Mouse (Mus musculus) hindbrain, embryonic 11.5 days (tissue): ENCODE data around the gene Fam71b. TPM values are rescaled to one million over a fixed set of nuclear protein-coding genes. Genes with fewer than 3 reads are reported as not detected.
A peak's percentile ranks its signal among the peaks of the same experiment; 100 is the strongest.

Experiments used
- ATAC-seq: fragments of 200-750 bp; cut with Nextera tagmentation; 2 replicates; pipeline ENCODE4 v1.8.0; 2017; ENCODE audit warnings: mild to moderate bottlenecking, moderate TSS enrichment, moderate library complexity; ENCODE audit not compliant: low FRiP score
- DNase-seq: peaks from one replicate; pipeline ENCODE4 v3.0.0-alpha.2; 2015; ENCODE audit warnings: low spot score
- H3K27ac ChIP-seq: fragments of 300-500 bp; sonication (generic); 2 replicates; pipeline ENCODE4 v1.5.1; 2014; ENCODE audit warnings: mild to moderate bottlenecking, low read depth, low read length
- H3K27me3 ChIP-seq: fragments of 300-500 bp; sonication (generic); 2 replicates; pipeline ENCODE4 v1.6.1; 2014; ENCODE audit warnings: mild to moderate bottlenecking, low read length, moderate library complexity, mixed read lengths; ENCODE audit not compliant: control insufficient read depth, insufficient read depth
- H3K36me3 ChIP-seq: fragments of 300-500 bp; sonication (generic); 2 replicates; pipeline ENCODE4 v1.6.1; 2014; ENCODE audit warnings: mild to moderate bottlenecking, low read length, moderate library complexity, mixed read lengths; ENCODE audit not compliant: control insufficient read depth, insufficient read depth
- H3K4me1 ChIP-seq: fragments of 300-500 bp; sonication (generic); replicated peaks from 2 replicates; pipeline ENCODE4 v1.6.1; 2014; ENCODE audit warnings: low read length, mixed read lengths; ENCODE audit not compliant: control insufficient read depth, insufficient read depth
- H3K4me2 ChIP-seq: fragments of 300-500 bp; sonication (generic); replicated peaks from 2 replicates; pipeline ENCODE4 v1.6.1; 2014; ENCODE audit warnings: mild to moderate bottlenecking, low read depth, low read length
- H3K4me3 ChIP-seq: fragments of 300-500 bp; sonication (generic); 2 replicates; pipeline ENCODE4 v1.5.1; 2014; ENCODE audit warnings: low read depth, low read length
- H3K9ac ChIP-seq: fragments of 300-500 bp; sonication (generic); 2 replicates; pipeline ENCODE4 v1.6.1; 2014; ENCODE audit warnings: low read depth, low read length
- H3K9me3 ChIP-seq: fragments of 300-500 bp; sonication (generic); 2 replicates; pipeline ENCODE4 v1.6.1; 2016; ENCODE audit warnings: low read length; ENCODE audit not compliant: control insufficient read depth
- WGBS: fragments of 180-500 bp; shearing (Covaris S2); extraction: QIAGEN DNeasy Blood & Tissue Kit; methylation state at CpG from one replicate; pipeline ENCODE4 v1.1.7; 2014; 5-methylcytosine and 5-hydroxymethylcytosine counted together
- polyA plus RNA-seq: library from polyadenylated mRNA; unstranded; fragments of >200 nt; fragmentation: Nextera tagmentation; extraction: Ambion mirVana; gene quantifications from 2 replicates; pipeline ENCODE4 v1.2.1, GENCODE M21; 2014

The Fam71b gene
- polyA plus RNA-seq, 1 experiment from 2014 or later, result not detected

- no peaks in the 10 kb centered on the region for H3K4me1 ChIP-seq
- peak; percentile 91 for ATAC-seq
- peak; percentile 88 for DNase-seq
- no peak overlapping the region for H3K27ac ChIP-seq
- H3K27me3 ChIP-seq, result no peaks in the 10 kb centered on the region
- H3K4me2 ChIP-seq, result no peak overlapping the region
- no peak overlapping the region for H3K4me3 ChIP-seq
- 31% methylated on average over 3 of the region's 3 CpGs for WGBS
- H3K9ac ChIP-seq, result no peak overlapping the region
- H3K9me3 ChIP-seq, result no peaks in the 10 kb centered on the region
- no peaks in the 10 kb centered on the region for H3K36me3 ChIP-seq
Observed at GRCm38 (mm10) chr11:46431129-46431528, 34.8 kb downstream of the Fam71b start.

- no peaks in the 10 kb centered on the region; the same call in 1 of the 2 replicates for H3K4me1 ChIP-seq
- H3K27me3 ChIP-seq, result no peaks in the 10 kb centered on the region
- DNase-seq (no peak), ATAC-seq (no peak)
- no peaks in the 10 kb centered on the region for H3K36me3 ChIP-seq
- H3K27ac ChIP-seq, result no peak overlapping the region
- H3K9ac ChIP-seq, result no peak overlapping the region
- no peak overlapping the region for H3K4me2 ChIP-seq
- H3K9me3 ChIP-seq, result no peaks in the 10 kb centered on the region
- H3K4me3 ChIP-seq, result no peak overlapping the region
Observed at GRCm38 (mm10) chr11:46435363-46435762, 39.0 kb downstream of the Fam71b start.

- WGBS, result 1% methylated on average over 58 of the region's 59 CpGs
- no peaks in the 10 kb centered on the region for H3K9me3 ChIP-seq
Observed at GRCm38 (mm10) chr11:46436760-46437458, 40.5 kb downstream of the Fam71b start, which contains the start of gene Med7. Med7 (plus strand) TSS chr11:46436925.

GRCm38 (mm10) chr11:46437459-46438000, 41.2 kb downstream of the Fam71b start:
- no peaks in the 10 kb centered on the region; the same call in 1 of the 2 replicates for H3K4me1 ChIP-seq

More at GRCm38 (mm10) chr11:46436760-46437458, 40.5 kb downstream of the Fam71b start, which contains the start of gene Med7:
- Histone ChIP-seq H3K27ac (peak within 1 kb of the TSS; percentile 87), H3K9ac (peak within 1 kb of the TSS; percentile 92), H3K27me3 (no peaks in the 10 kb centered on the region), H3K4me3 (peak within 1 kb of the TSS; percentile 94), H3K4me2 (peak within 1 kb of the TSS; percentile 64), H3K4me1 (no peaks in the 10 kb centered on the region; the same call in 1 of the 2 replicates), H3K36me3 (no peaks in the 10 kb centered on the region)
- peak; percentile 94 for DNase-seq
- peak; percentile 99 for ATAC-seq

GRCm38 (mm10) chr11:46439005-46439543, 42.7 kb downstream of the Fam71b start:
- H3K27me3 ChIP-seq, result no peaks in the 10 kb centered on the region
- H3K4me2 ChIP-seq, result no peak overlapping the region
- 90% methylated on average over 5 of the region's 5 CpGs for WGBS
- H3K9me3 ChIP-seq, result no peaks in the 10 kb centered on the region
- H3K36me3 ChIP-seq, result no peaks in the 10 kb centered on the region
- H3K27ac ChIP-seq, result no peak overlapping the region
- no peak overlapping the region for H3K9ac ChIP-seq
- DNase-seq (no peak), ATAC-seq (no peak)
- no peak overlapping the region for H3K4me3 ChIP-seq
- H3K4me1 ChIP-seq, result no peaks in the 10 kb centered on the region; the same call in 1 of the 2 replicates

More at GRCm38 (mm10) chr11:46437459-46438000, 41.2 kb downstream of the Fam71b start:
- peak overlapping the region; percentile 92 for H3K9ac ChIP-seq
- no peaks in the 10 kb centered on the region for H3K9me3 ChIP-seq
- ATAC-seq (no peak), DNase-seq (peak; percentile 76)
- 2% methylated on average over 23 of the region's 23 CpGs for WGBS
- no peaks in the 10 kb centered on the region for H3K27me3 ChIP-seq
- H3K4me3 ChIP-seq, result peak overlapping the region; percentile 94
- H3K4me2 ChIP-seq, result peak overlapping the region; percentile 64
- no peak overlapping the region for H3K27ac ChIP-seq
- no peaks in the 10 kb centered on the region for H3K36me3 ChIP-seq

- H3K27me3 ChIP-seq, result no peaks in the 10 kb centered on the region
- H3K27ac ChIP-seq, result no peak overlapping the region
- H3K4me3 ChIP-seq, result no peak overlapping the region
- no peaks in the 10 kb centered on the region; the same call in 1 of the 2 replicates for H3K4me1 ChIP-seq
- ATAC-seq, result no peak
- DNase-seq, result no peak
- H3K9ac ChIP-seq, result no peak overlapping the region
- no peaks in the 10 kb centered on the region for H3K9me3 ChIP-seq
- no peaks in the 10 kb centered on the region for H3K36me3 ChIP-seq
- no peak overlapping the region for H3K4me2 ChIP-seq
- 98% methylated on average over 1 of the region's 1 CpGs for WGBS
Observed at GRCm38 (mm10) chr11:46441774-46442173, 45.4 kb downstream of the Fam71b start.

- Histone ChIP-seq H3K36me3 (no peaks in the 10 kb centered on the region), H3K9me3 (no peaks in the 10 kb centered on the region), H3K27me3 (no peaks in the 10 kb centered on the region), H3K4me1 (no peaks in the 10 kb centered on the region), H3K9ac (no peak overlapping the region), H3K4me2 (no peak overlapping the region), H3K4me3 (no peak overlapping the region), H3K27ac (no peak overlapping the region)
- WGBS, result 91% methylated on average over 1 of the region's 1 CpGs
- no peak for DNase-seq
- ATAC-seq, result no peak
Observed at GRCm38 (mm10) chr11:46443152-46443551, 46.8 kb downstream of the Fam71b start.

- Histone ChIP-seq H3K36me3 (no peaks in the 10 kb centered on the region), H3K4me2 (no peak overlapping the region), H3K9me3 (no peaks in the 10 kb centered on the region), H3K4me3 (no peak overlapping the region), H3K9ac (no peak overlapping the region), H3K27me3 (no peaks in the 10 kb centered on the region), H3K27ac (no peak overlapping the region), H3K4me1 (no peaks in the 10 kb centered on the region)
- WGBS, result 90% methylated on average over 5 of the region's 5 CpGs
- ATAC-seq, result no peak
- DNase-seq, result no peak
Observed at GRCm38 (mm10) chr11:46443979-46444378, 47.6 kb downstream of the Fam71b start.
